Mouse (Mus musculus): Measurements from ENCODE around the gene Fgg. TPM values are rescaled to one million over a fixed set of nuclear protein-coding genes. Genes with fewer than 3 reads are reported as not detected.

Gene Fgg
- total RNA-seq (2021) = under 1 TPM in 1 of 2 experiments, not detected in 1; 0.86 TPM
- long read RNA-seq, experiment 1 = 0 reads
- long read RNA-seq, experiment 2, partial matches to known transcripts = 0 of 1 reads
- long read RNA-seq, experiment 2, other reads (novel, unspliced or antisense) = 0 of 1 reads

DNA sequence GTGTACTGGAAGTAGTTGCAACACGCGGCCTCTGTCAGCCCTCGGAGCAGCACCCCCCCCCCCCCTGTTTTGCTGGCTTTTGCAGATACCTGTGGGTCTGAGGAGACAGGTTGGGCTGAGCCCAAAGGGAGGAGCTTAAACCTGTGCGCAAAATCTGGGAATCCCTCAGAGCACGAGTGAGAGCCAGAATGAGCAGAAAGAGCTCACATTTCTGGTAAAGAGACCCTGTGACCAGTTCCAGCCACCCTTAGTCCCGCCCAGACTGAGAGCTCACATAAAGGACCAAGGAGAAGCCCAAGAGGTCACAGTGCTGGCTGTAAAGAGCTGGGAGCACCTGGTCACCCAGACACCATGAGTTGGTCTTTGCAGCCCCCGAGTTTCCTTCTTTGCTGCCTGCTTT, at the start of gene Fgg:
TSS of gene Fgg (plus strand) at position 168 of the 400 bp plus-strand sequence.
- DNase-seq (ENCODE audit: low spot score in 2 of 2) = no peak

DNA sequence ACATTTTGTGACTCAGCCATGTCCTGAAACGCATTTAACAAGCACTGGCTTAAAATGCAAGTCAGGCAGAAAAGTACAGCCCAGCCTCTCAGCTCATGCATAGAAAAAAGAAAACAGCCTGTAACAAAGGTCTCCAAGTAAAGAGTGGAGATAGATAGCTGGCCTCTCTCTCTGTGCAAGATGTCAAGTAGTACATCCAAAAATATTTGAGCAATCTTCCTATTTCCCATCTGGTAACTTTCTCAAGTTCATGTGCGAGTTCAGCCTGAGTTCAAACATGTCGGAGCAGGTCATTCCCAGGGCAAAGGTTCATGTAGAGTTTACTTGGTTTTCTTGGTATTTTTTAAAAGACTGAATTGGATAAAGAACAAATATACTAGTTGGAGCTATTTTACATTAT, 36.5 kb upstream of the Fgg start:
- DNase-seq (ENCODE audit: low spot score in 2 of 2) = no peak

GRCm38 (mm10) chr3:82980818-82981217, 26.7 kb upstream of the Fgg start:
- no peak for DNase-seq (ENCODE audit: low spot score in 2 of 2)

- DNase-seq (ENCODE audit: low spot score in 2 of 2) = no peak
Observed at GRCm38 (mm10) chr3:82981861-82982260, 25.7 kb upstream of the Fgg start.

GRCm38 (mm10) chr3:82984840-82985239, 22.7 kb upstream of the Fgg start:
- no peak for DNase-seq (ENCODE audit: low spot score in 2 of 2)

DNA sequence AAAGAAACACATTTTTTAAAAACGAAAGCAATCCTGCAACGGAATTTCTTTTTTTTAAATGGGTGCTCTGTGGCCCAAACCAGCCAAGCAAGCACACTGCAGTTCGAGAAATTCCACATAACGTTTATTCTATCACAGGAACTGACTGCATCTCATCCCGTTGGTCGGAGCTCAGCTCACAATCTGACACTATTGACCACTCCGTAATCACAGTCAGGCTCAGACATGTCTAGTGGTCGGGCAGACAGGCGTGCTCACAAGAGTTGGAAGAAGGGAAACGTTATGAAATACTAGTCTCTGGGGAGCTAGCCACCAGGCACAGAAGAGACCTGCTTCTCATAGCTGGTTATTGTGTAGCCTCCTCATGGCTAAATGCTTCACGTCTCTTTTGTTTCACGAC, 15.6 kb upstream of the Fgg start:
- no peak for DNase-seq (ENCODE audit: low spot score in 2 of 2)

DNA sequence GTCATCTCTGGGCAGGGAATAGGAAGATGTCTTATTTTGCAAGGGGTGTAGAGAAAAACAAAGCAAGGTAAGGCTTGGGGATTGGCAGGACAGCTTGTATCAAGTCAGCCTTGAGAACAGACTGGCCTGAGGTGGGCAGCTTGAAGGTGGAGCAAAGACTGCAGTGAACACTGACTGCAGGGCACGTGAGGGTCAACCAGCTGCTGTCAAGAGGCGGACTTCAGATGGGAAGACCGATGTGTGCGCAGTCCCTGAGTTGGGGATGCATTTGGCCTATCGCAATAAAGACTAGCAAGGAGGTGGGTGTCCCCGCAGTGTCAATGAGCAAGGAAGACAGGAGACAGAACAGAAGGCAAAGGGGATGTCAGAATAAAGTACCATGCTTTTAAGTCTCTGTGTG, 14.6 kb upstream of the Fgg start:
- no peak for DNase-seq (ENCODE audit: low spot score in 2 of 2)

DNA sequence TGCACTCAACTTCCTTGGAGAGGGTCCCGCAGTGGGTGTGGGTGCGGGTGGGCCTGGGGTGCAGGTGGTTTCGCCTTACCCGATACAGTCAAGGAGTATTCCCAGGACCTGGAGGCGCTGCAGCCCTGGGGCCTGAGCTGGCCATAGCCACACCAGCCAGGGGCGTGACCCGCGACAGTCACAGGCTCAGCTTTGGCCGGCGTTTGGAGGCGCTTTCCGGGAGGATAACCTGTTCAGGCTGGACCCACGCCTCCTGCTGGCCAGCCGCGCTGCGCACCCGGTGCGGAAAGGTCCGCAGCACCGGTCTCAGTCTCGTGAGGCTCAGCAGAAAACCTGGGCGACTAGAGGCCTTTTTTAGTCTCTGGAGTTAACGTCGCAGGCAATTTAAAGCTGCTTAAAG, 12.2 kb upstream of the Fgg start:
- peak; percentile 29 to 30 for DNase-seq (ENCODE audit: low spot score in 2 of 2)

DNA sequence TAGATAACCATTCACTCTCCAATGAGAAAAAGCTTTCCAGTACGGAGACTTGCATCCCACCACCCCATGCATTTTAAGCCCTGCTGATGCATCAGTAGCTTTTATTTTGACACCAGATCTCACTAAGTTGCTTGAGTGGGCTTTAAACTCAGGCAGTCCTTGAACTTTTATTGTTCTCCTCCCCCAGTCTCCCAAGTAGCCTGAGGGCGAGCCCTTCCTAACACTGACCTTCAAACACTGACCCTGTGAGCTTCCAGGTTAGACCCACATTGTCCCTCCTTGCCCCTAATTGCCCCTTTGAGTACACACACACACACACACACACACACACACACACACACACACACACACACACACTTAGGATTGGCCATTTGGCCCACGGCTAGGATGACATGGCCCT, 10.9 kb upstream of the Fgg start:
- no peak for DNase-seq (ENCODE audit: low spot score in 2 of 2)

DNA sequence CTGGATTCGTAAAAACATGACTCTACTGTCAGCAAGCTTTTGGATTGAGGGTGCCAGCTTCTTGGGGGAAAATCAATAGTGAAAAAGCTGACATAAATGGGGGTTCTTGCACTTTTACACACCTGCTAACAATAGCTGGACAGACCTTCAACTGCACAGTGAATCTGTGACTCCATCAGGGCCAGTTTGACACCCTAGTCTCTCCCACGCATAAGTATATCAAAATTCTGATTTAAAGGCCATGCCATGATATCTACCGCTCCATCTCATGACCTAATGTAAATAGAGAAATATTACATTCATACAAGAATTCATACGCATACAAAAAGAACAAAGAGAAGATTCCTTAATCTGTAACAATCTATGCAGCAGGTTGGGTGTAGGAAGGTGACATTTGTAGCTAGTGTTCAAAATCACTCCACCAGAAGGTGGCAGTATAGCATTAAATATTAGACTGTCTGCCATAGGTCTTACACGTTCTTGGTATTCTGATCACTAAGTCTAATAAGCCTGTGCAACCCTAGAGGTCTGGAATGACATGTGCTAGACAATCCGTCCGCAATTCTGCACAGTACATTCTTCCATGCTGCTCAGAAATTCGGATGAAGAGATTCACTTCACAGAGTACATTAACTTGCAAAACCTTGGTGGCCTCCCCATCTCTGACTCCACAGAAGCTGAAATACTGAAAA, 8.6 kb upstream of the Fgg start:
- peak in 1 of 2 experiments; percentile 18 for DNase-seq (ENCODE audit: low spot score in 2 of 2)

- no peak for DNase-seq (ENCODE audit: low spot score in 2 of 2)
Observed at GRCm38 (mm10) chr3:82999995-83000394, 7.5 kb upstream of the Fgg start.

DNA sequence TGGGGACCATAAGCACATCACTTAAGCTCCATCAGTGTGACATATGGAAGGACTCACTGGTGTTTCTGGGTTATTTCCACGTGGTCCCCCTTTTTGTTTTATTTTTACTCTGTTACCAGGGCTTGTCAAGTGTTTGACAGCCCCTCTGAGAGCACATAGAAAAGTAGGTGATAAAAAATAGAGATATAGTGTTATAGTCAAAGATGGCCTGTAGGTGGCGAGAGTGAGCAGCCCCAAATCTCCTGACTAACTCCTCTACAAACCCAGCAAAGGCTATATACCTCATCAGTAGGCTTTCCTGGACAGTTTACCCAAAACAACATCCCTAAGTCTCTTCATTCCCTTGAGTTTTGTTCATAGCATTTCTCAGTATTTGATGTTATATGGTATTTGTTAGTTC, 5.3 kb upstream of the Fgg start:
- peak; percentile 12 to 35 for DNase-seq (ENCODE audit: low spot score in 2 of 2)

- no peak for DNase-seq (ENCODE audit: low spot score in 2 of 2)
Observed at GRCm38 (mm10) chr3:83003068-83003467, 4.5 kb upstream of the Fgg start.

DNA sequence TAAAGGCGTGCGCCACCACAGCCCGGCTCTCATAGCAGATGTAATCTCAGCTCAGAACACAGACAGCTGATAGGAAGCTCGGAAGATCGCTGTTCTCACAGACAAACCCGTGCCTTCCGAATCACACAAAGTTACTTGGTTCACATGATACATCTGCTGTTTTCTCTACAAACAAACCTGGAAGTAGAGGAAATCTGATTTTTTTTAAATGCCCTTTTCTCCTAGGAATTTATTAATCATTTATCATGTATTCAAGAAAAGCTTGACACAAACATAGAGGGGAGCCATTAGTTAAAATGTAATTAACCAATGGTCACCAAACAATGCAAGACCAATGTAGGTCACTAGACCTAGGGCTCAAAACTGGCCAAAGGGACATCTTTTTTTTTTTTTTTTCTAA, 2.7 kb upstream of the Fgg start:
- DNase-seq (ENCODE audit: low spot score in 2 of 2) = no peak

GRCm38 (mm10) chr3:83010291-83010690, 2.8 kb downstream of the Fgg start:
- DNase-seq (ENCODE audit: low spot score in 2 of 2) = no peak

GRCm38 (mm10) chr3:83011136-83011535, 3.6 kb downstream of the Fgg start:
- no peak for DNase-seq (ENCODE audit: low spot score in 2 of 2)

- DNase-seq (ENCODE audit: low spot score in 2 of 2) = no peak
Observed at GRCm38 (mm10) chr3:83011565-83011964, 4.0 kb downstream of the Fgg start.

GRCm38 (mm10) chr3:83012636-83013035, 5.1 kb downstream of the Fgg start:
- DNase-seq (ENCODE audit: low spot score in 2 of 2) = no peak

DNA sequence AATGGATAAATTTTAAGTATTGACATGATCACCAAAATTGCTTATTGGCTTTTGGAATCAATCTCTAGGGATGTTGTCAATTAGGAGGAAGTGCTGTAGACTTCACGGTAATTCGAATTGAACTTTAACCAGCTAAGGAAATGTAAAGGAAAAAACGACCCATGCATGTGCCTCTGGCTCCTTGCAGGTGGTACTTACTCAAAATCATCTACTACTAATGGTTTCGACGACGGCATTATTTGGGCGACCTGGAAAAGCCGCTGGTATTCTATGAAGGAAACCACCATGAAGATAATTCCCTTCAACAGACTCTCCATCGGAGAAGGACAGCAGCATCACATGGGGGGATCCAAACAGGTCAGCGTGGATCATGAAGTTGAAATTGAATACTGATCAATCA, 6.4 kb downstream of the Fgg start:
- no peak for DNase-seq (ENCODE audit: low spot score in 2 of 2)

DNA sequence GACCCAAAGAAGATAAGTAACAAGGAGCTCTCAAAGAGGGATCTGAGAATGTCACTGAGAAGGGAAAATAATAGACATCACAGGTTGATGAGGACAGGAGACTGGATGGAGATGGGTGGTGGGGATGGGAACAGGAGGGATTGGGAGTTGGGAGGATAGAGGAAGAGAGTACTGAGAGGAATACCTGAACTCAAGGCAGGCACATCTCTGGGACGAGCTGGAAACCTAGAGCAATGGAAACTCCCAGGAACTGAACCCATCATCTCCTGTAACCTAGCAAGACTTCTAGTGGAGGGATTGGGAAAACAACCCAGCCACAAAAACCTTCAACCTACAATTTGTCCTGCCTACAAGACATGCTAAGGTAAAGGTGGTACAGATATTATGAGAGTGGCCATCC, 8.7 kb downstream of the Fgg start:
- no peak for DNase-seq (ENCODE audit: low spot score in 2 of 2)

- DNase-seq (ENCODE audit: low spot score in 2 of 2) = no peak
Observed at GRCm38 (mm10) chr3:83020387-83020786, 12.9 kb downstream of the Fgg start.

- no peak for DNase-seq (ENCODE audit: low spot score in 2 of 2)
Observed at GRCm38 (mm10) chr3:83021176-83021575, 13.7 kb downstream of the Fgg start.

DNA sequence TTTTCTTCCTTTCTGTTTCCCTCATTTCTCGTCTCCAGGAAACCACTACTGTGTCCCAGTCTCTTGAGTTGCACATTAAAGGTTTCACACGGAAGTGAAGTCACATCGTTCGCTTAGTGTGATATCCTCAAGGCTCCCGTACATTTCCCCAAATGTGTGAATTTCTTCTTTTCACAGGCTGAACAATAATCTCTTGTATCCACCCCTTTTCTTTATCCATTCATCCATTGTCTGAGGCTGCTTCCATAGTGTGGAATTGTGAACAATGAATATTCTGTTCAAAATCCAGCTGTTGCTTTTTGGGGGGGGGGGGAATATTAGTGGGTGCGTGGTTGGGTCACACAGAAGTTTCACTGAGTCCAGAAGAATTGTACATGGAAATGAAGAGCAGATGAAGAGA, 17.5 kb downstream of the Fgg start:
- DNase-seq (ENCODE audit: low spot score in 2 of 2) = no peak

Measured in adrenal gland, adult 18-20 months (tissue).